In genomic region chr16:34352747-34353146, GRCm38 (mm10) we compare ENCODE assay signal across 10 mouse cellular contexts.
DNase-seq lines count a peak whose midpoint lies in the region; ATAC-seq lines count a peak whose summit lies in the region.
"Had no signal": no experiment of that assay in that cellular context is flagged by ENCODE, and none has a peak within 500 bp of the region (broad histone marks: within the 10 kb centered on the region; RNA-seq: fewer than 3 reads in every experiment).

No protein-coding gene starts in this region.

- peak; percentile 36; the same call in 1 of the 2 replicates for ATAC-seq in kidney, embryonic 15.5 days (replicated peaks; ENCODE audit: low FRiP score)
- ATAC-seq in lung, embryonic 15.5 days (ENCODE audit: borderline replicate concordance, extremely low read depth, low FRiP score, low TSS enrichment), result peak; percentile 87
- ATAC-seq in hindbrain, embryonic 12.5 days (ENCODE audit: low FRiP score), result no peak
- ATAC-seq in hindbrain, embryonic 11.5 days (ENCODE audit: low FRiP score), result no peak
- ATAC-seq: Patski had no signal

- no peak overlapping the region for H3K4me3 ChIP-seq in kidney, embryonic 15.5 days (replicated peaks)
- no peak overlapping the region for H3K4me3 ChIP-seq in lung, embryonic 15.5 days
- no peak overlapping the region for H3K4me3 ChIP-seq in hindbrain, embryonic 12.5 days
- H3K4me3 ChIP-seq in hindbrain, embryonic 11.5 days (ENCODE audit: low read depth, low read length), result no peak overlapping the region

- H3K27ac ChIP-seq in kidney, embryonic 15.5 days, result no peak overlapping the region
- H3K27ac ChIP-seq in lung, embryonic 15.5 days, result no peak overlapping the region
- no peak overlapping the region for H3K27ac ChIP-seq in hindbrain, embryonic 12.5 days
- no peak overlapping the region for H3K27ac ChIP-seq in hindbrain, embryonic 11.5 days (ENCODE audit: low read depth, low read length)

- H3K4me2 ChIP-seq in kidney, embryonic 15.5 days, result no peak overlapping the region
- no peak overlapping the region for H3K4me2 ChIP-seq in lung, embryonic 15.5 days
- H3K4me2 ChIP-seq in hindbrain, embryonic 12.5 days (replicated peaks), result no peak overlapping the region
- no peak overlapping the region for H3K4me2 ChIP-seq in hindbrain, embryonic 11.5 days (replicated peaks; ENCODE audit: low read depth, low read length)

- peaks cover 29% of the 10 kb centered on the region for H3K4me1 ChIP-seq in kidney, embryonic 15.5 days
- H3K4me1 ChIP-seq in lung, embryonic 15.5 days, result peaks cover 21% of the 10 kb centered on the region; the same call in 1 of the 2 replicates
- peaks cover 5% of the 10 kb centered on the region for H3K4me1 ChIP-seq in hindbrain, embryonic 12.5 days
- no peaks in the 10 kb centered on the region for H3K4me1 ChIP-seq in hindbrain, embryonic 11.5 days (replicated peaks; ENCODE audit: control insufficient read depth, insufficient read depth, low read length)

- H3K9ac ChIP-seq in kidney, embryonic 15.5 days, result no peak overlapping the region
- no peak overlapping the region for H3K9ac ChIP-seq in lung, embryonic 15.5 days
- H3K9ac ChIP-seq in hindbrain, embryonic 12.5 days, result no peak overlapping the region
- H3K9ac ChIP-seq in hindbrain, embryonic 11.5 days (ENCODE audit: low read depth, low read length), result no peak overlapping the region

- H3K27me3 ChIP-seq in kidney, embryonic 15.5 days, result no peaks in the 10 kb centered on the region
- no peaks in the 10 kb centered on the region for H3K27me3 ChIP-seq in lung, embryonic 15.5 days
- H3K27me3 ChIP-seq in hindbrain, embryonic 12.5 days, result no peaks in the 10 kb centered on the region
- no peaks in the 10 kb centered on the region for H3K27me3 ChIP-seq in hindbrain, embryonic 11.5 days (ENCODE audit: control insufficient read depth, insufficient read depth, low read length)
- H3K27me3 ChIP-seq: Patski had no signal

- 18% methylated on average over 6 of the region's 6 CpGs for WGBS in kidney, embryonic 15.5 days
- 9% methylated on average over 6 of the region's 6 CpGs for WGBS in lung, embryonic 15.5 days
- 44% methylated on average over 6 of the region's 6 CpGs for WGBS in hindbrain, embryonic 12.5 days
- 34% methylated on average over 6 of the region's 6 CpGs for WGBS in hindbrain, embryonic 11.5 days

- DNase-seq in embryo, embryonic 9.5 days (ENCODE audit: extremely low spot score), result peak; percentile 45
- peak; percentile 83 to 87 for DNase-seq in heart, adult 9 months (ENCODE audit: low spot score in 2 of 2)
- DNase-seq in urinary bladder, postnatal 14 days (ENCODE audit: low spot score), result no peak
- DNase-seq in right cerebral cortex, adult 2 months (ENCODE audit: low spot score in 2 of 2), result no peak
- DNase-seq in hindbrain, embryonic 11.5 days (ENCODE audit: low spot score), result no peak
- DNase-seq: cerebellum, adult 9-10 months had no signal

- 0 out of 2 replicates have a peak, but pooled peaks cover 3% of the 10 kb centered on the region for H3K36me3 ChIP-seq in kidney, embryonic 15.5 days
- H3K36me3 ChIP-seq in lung, embryonic 15.5 days, result no peaks in the 10 kb centered on the region
- H3K36me3 ChIP-seq in hindbrain, embryonic 12.5 days, result peaks cover 11% of the 10 kb centered on the region; the same call in 1 of the 2 replicates
- H3K36me3 ChIP-seq in hindbrain, embryonic 11.5 days (ENCODE audit: control insufficient read depth, insufficient read depth, low read length), result no peaks in the 10 kb centered on the region

- H3K9me3 ChIP-seq in kidney, embryonic 15.5 days (replicated peaks), result no peaks in the 10 kb centered on the region
- no peaks in the 10 kb centered on the region for H3K9me3 ChIP-seq in lung, embryonic 15.5 days
- H3K9me3 ChIP-seq in hindbrain, embryonic 12.5 days (replicated peaks), result no peaks in the 10 kb centered on the region
- H3K9me3 ChIP-seq in hindbrain, embryonic 11.5 days (ENCODE audit: control insufficient read depth, low read length), result no peaks in the 10 kb centered on the region

Comparison
In these comparisons a context has a peak if more than half of its experiments do, and no peak if none do; other contexts are left out.
1. DNase-seq: peak in embryo, embryonic 9.5 days (single experiment) and heart, adult 9 months (2 of 2); none in urinary bladder, postnatal 14 days (single experiment), right cerebral cortex, adult 2 months (0 of 2) and hindbrain, embryonic 11.5 days (single experiment).
2. ATAC-seq: peak in kidney, embryonic 15.5 days (single experiment) and lung, embryonic 15.5 days (single experiment); none in hindbrain, embryonic 12.5 days (single experiment) and hindbrain, embryonic 11.5 days (single experiment).